ENCODE assay signal across 7 mouse cellular contexts in genomic region chr12:76472046-76472445, GRCm38 (mm10). TPM values are rescaled to one million over a fixed set of nuclear protein-coding genes. Genes with fewer than 3 reads are reported as not detected.
DNase-seq lines count a peak whose midpoint lies in the region; ATAC-seq and TF ChIP-seq lines count a peak whose summit lies in the region.

No protein-coding gene starts in this region.

- TF ChIP-seq POLR2A in CH12.LX (IDR thresholded peaks at IDR 0.05; ENCODE audit: low read depth, low read length), result no peak

- in situ Hi-C loops in CH12.LX (cut with MboI; ENCODE audit: low pct_ligation_motif_present, low pct_unique_long_range_greater_than_20kb, low sequenced_read_pairs), result no loop called here

- H3K36me3 ChIP-seq in CH12.LX (replicated peaks in 1 of 2; ENCODE audit: control insufficient read depth in 1 of 2, insufficient read depth in 1 of 2, low read length in 1 of 2), result no peaks in the 10 kb centered on the region
- no peaks in the 10 kb centered on the region for H3K36me3 ChIP-seq in kidney, postnatal 0 days (ENCODE audit: insufficient read depth, low read length)
- no peaks in the 10 kb centered on the region for H3K36me3 ChIP-seq in liver, postnatal 0 days (replicated peaks; ENCODE audit: insufficient read depth, low read length)

- no peak overlapping the region for H3K27ac ChIP-seq in CH12.LX (ENCODE audit: insufficient read depth, low read depth)
- H3K27ac ChIP-seq in kidney, postnatal 0 days, result no peak overlapping the region
- no peak overlapping the region for H3K27ac ChIP-seq in liver, postnatal 0 days (ENCODE audit: low read depth)

- H3K9ac ChIP-seq in CH12.LX (ENCODE audit: insufficient read depth, low read depth), result no peak overlapping the region
- no peak overlapping the region for H3K9ac ChIP-seq in kidney, postnatal 0 days (ENCODE audit: low read depth, low read length)
- H3K9ac ChIP-seq in liver, postnatal 0 days (replicated peaks), result no peak overlapping the region

- H3K4me2 ChIP-seq in CH12.LX (ENCODE audit: insufficient read depth, low read depth, poor library complexity, severe bottlenecking), result no peak overlapping the region
- no peak overlapping the region for H3K4me2 ChIP-seq in kidney, postnatal 0 days (ENCODE audit: low read length)
- no peak overlapping the region for H3K4me2 ChIP-seq in liver, postnatal 0 days (ENCODE audit: low read depth, low read length)

- peak; percentile 41 to 69; a peak in 3 of 4 replicates for TF ChIP-seq CTCF in CH12.LX (conservative IDR thresholded peaks at IDR 0.05 in 1 of 2, IDR thresholded peaks at IDR 0.05 in 1 of 2; ENCODE audit: low read depth in 2 of 2, low read length in 2 of 2)
- peak; percentile 81 for TF ChIP-seq CTCF in kidney, postnatal 0 days (IDR thresholded peaks at IDR 0.05; ENCODE audit: low read depth)
- peak; percentile 82 for TF ChIP-seq CTCF in liver, postnatal 0 days (IDR thresholded peaks at IDR 0.05; ENCODE audit: low read depth)

- 10% methylated on average over 4 of the region's 4 CpGs for WGBS in kidney, postnatal 0 days
- WGBS in liver, postnatal 0 days (ENCODE audit: insufficient replicate concordance), result 4% methylated on average over 4 of the region's 4 CpGs

- no peak for ATAC-seq in kidney, postnatal 0 days (replicated peaks; ENCODE audit: low FRiP score, low read depth)
- ATAC-seq in liver, postnatal 0 days, result peak; percentile 38

- H3K4me1 ChIP-seq in CH12.LX (ENCODE audit: control insufficient read depth in 1 of 2, insufficient read depth in 2 of 2), result peaks cover 5 to 28% of the 10 kb centered on the region in 2 experiments; a peak in 3 of 4 replicates
- H3K4me1 ChIP-seq in kidney, postnatal 0 days (replicated peaks; ENCODE audit: insufficient read depth, low read length), result 0 out of 2 replicates have a peak, but pooled peaks cover 3% of the 10 kb centered on the region
- H3K4me1 ChIP-seq in liver, postnatal 0 days (ENCODE audit: insufficient read depth), result no peaks in the 10 kb centered on the region

- peaks cover 2% of the 10 kb centered on the region for H3K9me3 ChIP-seq in CH12.LX (replicated peaks; ENCODE audit: low read length)
- no peaks in the 10 kb centered on the region for H3K9me3 ChIP-seq in kidney, postnatal 0 days (replicated peaks; ENCODE audit: low read length)
- no peaks in the 10 kb centered on the region for H3K9me3 ChIP-seq in liver, postnatal 0 days (ENCODE audit: low read length)

- peak; percentile 75 for TF ChIP-seq RAD21 in CH12.LX (IDR thresholded peaks at IDR 0.05; ENCODE audit: low read depth, low read length)

- H3K4me3 ChIP-seq in CH12.LX (replicated peaks in 1 of 3; ENCODE audit: low read depth in 2 of 3, low read length in 2 of 3, poor library complexity in 1 of 3), result no peak overlapping the region
- H3K4me3 ChIP-seq in kidney, postnatal 0 days (replicated peaks; ENCODE audit: low read depth, low read length), result no peak overlapping the region
- H3K4me3 ChIP-seq in liver, postnatal 0 days (ENCODE audit: low read depth, low read length), result no peak overlapping the region

- no peaks in the 10 kb centered on the region for H3K27me3 ChIP-seq in CH12.LX (replicated peaks)
- H3K27me3 ChIP-seq in kidney, postnatal 0 days (ENCODE audit: insufficient read depth, low read length), result no peaks in the 10 kb centered on the region
- no peaks in the 10 kb centered on the region for H3K27me3 ChIP-seq in liver, postnatal 0 days (ENCODE audit: insufficient read depth, low read length)

- DNase-seq in CH12.LX (ENCODE audit: extremely low read depth) (peak; percentile 60), R1 (ENCODE audit: low read depth, low spot score) (peak; percentile 77)
- DNase-seq in cerebellum, postnatal 14 days, result peak; percentile 82 to 88
- DNase-seq in gastrocnemius, adult 8-10 months (ENCODE audit: low spot score in 2 of 2), result peak; percentile 15 to 33
- DNase-seq in kidney, postnatal 0 days (ENCODE audit: low spot score), result peak; percentile 89
- DNase-seq in liver, postnatal 0 days, result peak; percentile 75
- DNase-seq in retina, postnatal 1 day, result peak; percentile 85

- no peak for TF ChIP-seq EP300 in CH12.LX (IDR thresholded peaks at IDR 0.05; ENCODE audit: low read length)
- TF ChIP-seq EP300 in liver, postnatal 0 days (IDR thresholded peaks at IDR 0.05; ENCODE audit: low read depth), result no peak

- dilution Hi-C loops in CH12.LX (cut with MboI; ENCODE audit: extremely low pct_ligation_motif_present, extremely low pct_unique_long_range_greater_than_20kb, low sequenced_read_pairs), result no loop called here

- no peaks in the 10 kb centered on the region for H3K79me2 ChIP-seq in CH12.LX (replicated peaks; ENCODE audit: control insufficient read depth, extremely low read depth, insufficient read depth, poor library complexity, severe bottlenecking)

TF ChIP-seq in CH12.LX, 34 proteins besides CTCF, POLR2A, EP300 and RAD21:
- TF ChIP-seq ZC3H11A (IDR thresholded peaks at IDR 0.05; ENCODE audit: low read depth, low read length), result no peak
- TF ChIP-seq CHD2 (IDR thresholded peaks at IDR 0.05; ENCODE audit: low read length), result no peak; the same call in 1 of the 2 replicates
- TF ChIP-seq ELF1 (IDR thresholded peaks at IDR 0.05; ENCODE audit: low read depth, low read length), result no peak
- peak; percentile 68 for TF ChIP-seq SMC3 (IDR thresholded peaks at IDR 0.05; ENCODE audit: low read depth, low read length)
- no peak for TF ChIP-seq NELFE (IDR thresholded peaks at IDR 0.05; ENCODE audit: low read depth, low read length)
- no peak for TF ChIP-seq POLR2AphosphoS2 (IDR thresholded peaks at IDR 0.05; ENCODE audit: low read depth, low read length)
- no peak for TF ChIP-seq BHLHE40 (IDR thresholded peaks at IDR 0.05; ENCODE audit: low read depth, low read length)
- TF ChIP-seq RCOR1 (conservative IDR thresholded peaks at IDR 0.05; ENCODE audit: low read depth, low read length), result no peak
- TF ChIP-seq HCFC1 (IDR thresholded peaks at IDR 0.05; ENCODE audit: low read depth, low read length), result no peak

RNA-seq across cellular contexts. Expression of gene Ppp1r36, which starts 54.7 kb away (rescaled TPM):
- total RNA-seq in CH12.LX (2012; rRNA removed) (not detected in 2 replicates), CH12.LX (2014; rRNA removed) (not detected in 2 replicates)
- not detected in 2 replicates for polyA plus RNA-seq in CH12.LX (2012; ENCODE audit: insufficient read length, low read depth)
- not detected for total RNA-seq in gastrocnemius, adult 8-10 months (2022)
- polyA plus RNA-seq in kidney, postnatal 0 days (2015; fragmentation: Nextera tagmentation; extraction: Ambion mirVana), result 7.2 and 7.5 TPM in 2 replicates
- 0.15 and 0.18 TPM in 2 replicates for polyA plus RNA-seq in liver, postnatal 0 days (2015; fragmentation: Nextera tagmentation; extraction: Ambion mirVana)

RNA-seq across cellular contexts. Expression of gene Plekhg3, which starts 58.6 kb away (rescaled TPM):
- total RNA-seq in CH12.LX (2012; rRNA removed) (4.1 and 6.1 TPM in 2 replicates), CH12.LX (2014; rRNA removed) (0.04 and 0.16 TPM in 2 replicates)
- 0.27 and 0.37 TPM in 2 replicates for polyA plus RNA-seq in CH12.LX (2012; ENCODE audit: insufficient read length, low read depth)
- 1 to 10 TPM; 3.6 to 5.6 (median 4.2) TPM for total RNA-seq in gastrocnemius, adult 8-10 months (2022)
- polyA plus RNA-seq in kidney, postnatal 0 days (2015; fragmentation: Nextera tagmentation; extraction: Ambion mirVana), result 14.9 and 17.7 TPM in 2 replicates
- 3.3 and 3.7 TPM in 2 replicates for polyA plus RNA-seq in liver, postnatal 0 days (2015; fragmentation: Nextera tagmentation; extraction: Ambion mirVana)

Comparison
In these comparisons a context has a peak if more than half of its experiments do, and no peak if none do; other contexts are left out.
1. DNase-seq: peak in every context shown above with its lines; median percentile 89 in kidney, postnatal 0 days; 85 in cerebellum, postnatal 14 days; 85 in retina, postnatal 1 day; 77 in R1; 75 in liver, postnatal 0 days; 60 in CH12.LX; 24 in gastrocnemius, adult 8-10 months.